Mouse (Mus musculus) heart, postnatal 14 days (tissue): ENCODE measurements around the gene Rab4b. TPM values are rescaled to one million over a fixed set of nuclear protein-coding genes. Genes with fewer than 3 reads are reported as not detected.
A peak's percentile ranks its signal among the peaks of the same experiment; 100 is the strongest.

Experiments used
- DNase-seq, 2 experiments: peaks; one replicate each; pipeline ENCODE4 v3.0.0; 2021 to 2022
- intact Hi-C: fragments of 180-260 bp; cut with DNase I; formaldehyde crosslinking; loops from one replicate; pipeline ENCODE4 v1.15.1; 2025
- total RNA-seq, 2 experiments: library from RNA; stranded (reverse); gene quantifications; 2 replicates each; pipeline ENCODE4 v1.2.3; 2021

Rab4b gene
- total RNA-seq, 2 experiments from 2014 or later, result 21.9 to 22.1 TPM

GRCm38 (mm10) chr7:27189271-27189931 is 10.7 kb upstream of the Rab4b start:
- intact Hi-C loops, result no loop called here
- DNase-seq, result no peak

GRCm38 (mm10) chr7:27185986-27186385 is 7.3 kb upstream of the Rab4b start:
- no peak for DNase-seq
- intact Hi-C loops, result no loop called here

GRCm38 (mm10) chr7:27184964-27185363 is 6.3 kb upstream of the Rab4b start:
- DNase-seq, result no peak

GRCm38 (mm10) chr7:27182498-27182897 is 3.8 kb upstream of the Rab4b start:
- intact Hi-C loops, result no loop called here
- DNase-seq, result no peak

More at GRCm38 (mm10) chr7:27184964-27185363, 6.3 kb upstream of the Rab4b start:
- intact Hi-C loops, result no loop called here

GRCm38 (mm10) chr7:27180837-27181695 is 2.4 kb upstream of the Rab4b start, which contains the start of the genes Gm21983 and Mia:
TSS of gene Gm21983 (minus strand) at chr7:27181086.
TSS of gene Mia (minus strand) at chr7:27181157.
- no peak for DNase-seq
- intact Hi-C loops, result no loop called here

- intact Hi-C loops, result no loop called here
Measured at GRCm38 (mm10) chr7:27180036-27180435, 1.3 kb upstream of the Rab4b start.

GRCm38 (mm10) chr7:27179217-27179918 is 672 bp upstream of the Rab4b start:
- intact Hi-C loops, result loop anchor here (1.0 to 2.0 kb wide), 2 partner anchors 12 to 17 kb away; no protein-coding TSS in a partner anchor
- no peak for DNase-seq

More at GRCm38 (mm10) chr7:27180036-27180435, 1.3 kb upstream of the Rab4b start:
- peak; percentile 70 to 71 for DNase-seq

GRCm38 (mm10) chr7:27177942-27178323 is 763 bp downstream of the Rab4b start:
- intact Hi-C loops, result loop anchor here (2.0 kb wide), 1 partner anchor 15 kb away; no protein-coding TSS in a partner anchor
- DNase-seq, result no peak

- intact Hi-C loops, result no loop called here
- DNase-seq, result no peak
Measured at GRCm38 (mm10) chr7:27174896-27175295, 3.8 kb downstream of the Rab4b start.

- intact Hi-C loops, result no loop called here
- no peak for DNase-seq
Measured at GRCm38 (mm10) chr7:27174496-27174895, 4.2 kb downstream of the Rab4b start.

GRCm38 (mm10) chr7:27170981-27171380 is 7.7 kb downstream of the Rab4b start:
- intact Hi-C loops, result no loop called here
- no peak for DNase-seq

GRCm38 (mm10) chr7:27168371-27168770 is 10.3 kb downstream of the Rab4b start:
- no peak for DNase-seq
- intact Hi-C loops, result loop anchor here (10.0 kb wide), 1 partner anchor 316 kb away; the partner anchor contains the start of gene Sertad1

GRCm38 (mm10) chr7:27167475-27168094 is 11.1 kb downstream of the Rab4b start:
- no peak for DNase-seq
- intact Hi-C loops, result loop anchor here (1.0 to 10.0 kb wide), 2 partner anchors 12 to 317 kb away; partner anchors contain the start of gene Sertad1

- intact Hi-C loops, result loop anchor here (1.0 to 10.0 kb wide), 2 partner anchors 12 to 318 kb away; partner anchors contain the start of gene Sertad1
- peak; percentile 96 to 98 for DNase-seq
Measured at GRCm38 (mm10) chr7:27166614-27167474, 11.9 kb downstream of the Rab4b start, which contains the start of gene Egln2. TSS of gene Egln2 (minus strand) at chr7:27166802.

- DNase-seq, result peak; percentile 91 to 93
- intact Hi-C loops, result loop anchor here (10.0 kb wide), 1 partner anchor 319 kb away; the partner anchor contains the start of gene Sertad1
Measured at GRCm38 (mm10) chr7:27166229-27166613, 12.5 kb downstream of the Rab4b start.

GRCm38 (mm10) chr7:27165696-27166095 is 13.0 kb downstream of the Rab4b start:
- no peak for DNase-seq
- intact Hi-C loops, result loop anchor here (10.0 kb wide), 1 partner anchor 319 kb away; the partner anchor contains the start of gene Sertad1

- intact Hi-C loops, result loop anchor here (10.0 kb wide), 1 partner anchor 320 kb away; the partner anchor contains the start of gene Sertad1
- no peak for DNase-seq
Measured at GRCm38 (mm10) chr7:27165007-27165655, 13.6 kb downstream of the Rab4b start.
